Mouse (Mus musculus) adrenal gland, adult 8-10 months (tissue): ENCODE measurements around the gene Ltn1. TPM values are rescaled to one million over a fixed set of nuclear protein-coding genes. Genes with fewer than 3 reads are reported as not detected.

ENCODE experiments used
- DNase-seq: peaks from one replicate; pipeline ENCODE4 v3.0.0; 2022
- total RNA-seq, 4 experiments: library from RNA; stranded (reverse); gene quantifications; 2 replicates each; pipeline ENCODE4 v1.2.4; 2022

The Ltn1 gene
- total RNA-seq, 4 experiments from 2014 or later = 33.7 to 41.1 (median 37.8) TPM

- DNase-seq = peak; percentile 40
Observed at GRCm38 (mm10) chr16:87387444-87387977, 44.9 kb downstream of the Ltn1 start.

DNA sequence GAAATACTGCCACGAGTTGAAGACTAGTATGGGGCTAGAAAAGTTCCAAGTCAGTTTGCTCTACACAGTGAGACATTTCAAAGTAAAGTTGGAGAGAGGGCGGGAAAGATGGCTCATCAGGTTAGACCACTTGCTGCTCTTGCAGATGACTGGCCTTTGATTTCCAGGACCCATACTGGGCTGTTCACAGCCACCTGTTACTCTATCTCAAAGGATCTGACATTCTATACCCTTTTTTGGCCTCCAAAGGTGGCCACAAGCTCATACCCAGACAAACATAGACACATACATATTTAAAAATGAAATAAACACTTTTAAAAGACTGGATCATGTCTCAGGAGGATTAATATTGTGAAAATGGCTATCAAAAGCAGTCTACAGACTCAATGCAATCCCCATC lies 48.0 kb downstream of the Ltn1 start:
- DNase-seq = no peak

- DNase-seq = no peak
Observed at GRCm38 (mm10) chr16:87382996-87383395, 49.4 kb downstream of the Ltn1 start.

DNA sequence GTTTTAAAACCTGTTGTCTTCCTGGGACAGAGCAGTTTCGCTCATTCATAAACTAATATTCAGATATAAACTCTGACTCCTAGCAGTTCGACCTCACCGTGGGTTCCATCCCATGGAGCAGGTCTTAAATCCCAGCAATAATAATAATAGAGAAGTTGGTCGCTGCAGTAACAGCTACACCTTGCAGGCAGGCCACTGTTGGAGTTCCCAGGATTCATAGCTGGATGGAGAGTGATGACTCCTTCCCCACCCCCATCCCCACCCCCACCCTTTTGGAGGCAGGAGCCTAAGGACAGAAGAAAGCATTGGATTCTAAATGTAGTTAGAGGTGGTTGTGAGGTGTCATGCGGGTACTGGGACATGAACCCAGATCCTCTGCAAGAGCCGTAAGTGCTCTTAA lies 66.0 kb downstream of the Ltn1 start:
- no peak for DNase-seq

GRCm38 (mm10) chr16:87366035-87366434 lies 66.4 kb downstream of the Ltn1 start:
- DNase-seq = no peak

- DNase-seq = no peak
Observed at GRCm38 (mm10) chr16:87364231-87364630, 68.2 kb downstream of the Ltn1 start.

- no peak for DNase-seq
Observed at GRCm38 (mm10) chr16:87360096-87360495, 72.3 kb downstream of the Ltn1 start.

DNA sequence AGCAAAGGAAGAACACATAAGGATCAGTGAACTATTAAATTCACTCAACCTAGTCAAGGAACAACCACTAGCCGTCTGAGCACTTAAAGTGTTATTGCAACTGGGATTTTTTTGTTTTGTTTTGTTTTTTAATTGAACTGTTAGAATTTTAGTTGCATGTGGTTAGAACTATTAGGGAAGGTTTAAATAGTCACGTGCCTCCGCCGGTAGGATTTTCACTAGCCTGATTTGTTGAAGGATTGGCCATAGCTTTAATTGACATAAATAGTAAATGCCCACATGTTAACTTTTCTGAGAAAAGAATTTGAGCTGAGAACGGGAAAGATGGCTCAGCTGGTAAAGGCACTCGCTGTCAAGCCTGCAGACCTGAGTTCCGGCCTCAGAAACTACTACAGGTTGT lies 77.7 kb downstream of the Ltn1 start:
- no peak for DNase-seq

GRCm38 (mm10) chr16:87354075-87354583 lies 78.3 kb downstream of the Ltn1 start, which contains the start of gene N6amt1:
Gene N6amt1 (plus strand): TSS chr16:87354185.
- DNase-seq = peak; percentile 90

DNA sequence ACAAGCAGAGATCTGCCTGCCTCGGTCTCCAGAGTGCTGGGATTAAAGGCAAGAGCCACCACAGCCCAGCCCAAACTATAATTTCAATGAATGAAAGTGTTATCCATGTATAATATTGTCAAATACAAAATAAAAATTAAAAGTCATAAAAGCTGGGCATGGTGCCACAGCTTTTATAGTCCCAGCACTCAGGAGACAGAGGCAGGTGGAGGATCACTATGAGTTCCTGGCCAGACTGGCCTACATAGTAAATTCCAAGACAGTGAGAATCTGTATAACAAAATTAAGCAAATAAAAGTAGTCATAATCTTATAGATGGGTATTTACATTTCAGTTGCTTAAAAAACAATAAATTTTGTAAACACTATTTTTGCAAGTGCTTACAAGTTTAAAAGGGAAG lies 78.8 kb downstream of the Ltn1 start:
- DNase-seq = no peak

- no peak for DNase-seq
Observed at GRCm38 (mm10) chr16:87351386-87352105, 80.9 kb downstream of the Ltn1 start.

GRCm38 (mm10) chr16:87348133-87348532 lies 84.3 kb downstream of the Ltn1 start:
- DNase-seq = no peak

DNA sequence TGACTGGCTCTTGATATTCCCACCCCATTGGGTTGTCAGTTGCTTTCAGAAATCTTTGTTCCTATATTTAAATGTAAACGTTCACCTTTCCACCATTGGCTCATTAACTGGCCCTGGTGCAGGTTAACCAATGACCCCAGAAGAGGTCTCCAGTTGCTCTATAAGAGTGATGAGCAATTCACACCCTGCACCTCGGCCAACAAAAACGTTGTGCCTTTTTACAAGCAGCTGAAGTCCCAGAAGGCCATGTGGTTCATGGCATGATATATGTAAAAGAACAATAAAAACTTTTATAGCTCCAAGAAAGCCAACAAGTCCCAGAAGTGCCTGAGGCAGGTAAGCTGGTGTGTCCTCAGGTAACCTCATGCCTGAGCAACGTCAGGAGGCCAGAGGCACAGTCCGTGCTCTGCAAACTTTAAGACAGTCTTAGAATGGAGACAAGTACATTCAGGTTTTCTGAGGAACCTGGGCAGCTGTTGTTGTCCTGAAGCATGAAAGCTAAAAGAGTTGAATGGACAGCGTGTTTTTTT lies 91.3 kb downstream of the Ltn1 start:
- DNase-seq = no peak

- DNase-seq = no peak
Observed at GRCm38 (mm10) chr16:87334756-87335155, 97.7 kb downstream of the Ltn1 start.

DNA sequence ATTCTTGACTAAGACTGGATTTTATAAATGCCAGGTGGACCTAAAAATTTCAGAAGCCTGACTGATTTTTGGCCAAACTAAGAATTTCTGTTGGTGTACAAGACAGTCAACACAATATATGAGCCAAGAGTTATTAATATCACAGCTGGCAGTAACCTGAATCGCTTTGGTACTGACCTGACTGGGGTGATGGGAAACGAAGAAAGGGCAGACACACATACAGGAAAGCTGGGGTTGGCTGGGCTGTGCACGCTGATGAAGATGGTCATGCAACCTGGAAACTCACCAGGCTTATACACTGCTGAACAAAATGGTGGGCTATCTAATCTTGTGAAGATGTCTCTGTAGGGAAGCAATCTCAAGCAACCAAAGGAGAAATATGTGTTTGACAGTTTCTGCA lies 102.4 kb downstream of the Ltn1 start:
- DNase-seq = no peak

Other genes with a start within 250 kb of the Ltn1 start
- gene N6amt1, start 78.4 kb downstream of the Ltn1 start, total RNA-seq = 10 to 100 TPM; 22.8 to 27.8 (median 26.7) TPM
- gene Rwdd2b, start 8.0 kb upstream of the Ltn1 start, total RNA-seq = 1 to 10 TPM; 6.3 to 8.1 (median 6.7) TPM
- gene Usp16, start 22.1 kb upstream of the Ltn1 start, total RNA-seq = 10 to 100 TPM; 64.2 to 72.5 (median 68.0) TPM
- gene Cct8, start 63.3 kb upstream of the Ltn1 start, total RNA-seq = 100 to 1,000 TPM; 174 to 216 (median 181) TPM
- 1 to 10 TPM in 2 of 4 experiments, under 1 TPM in 2; 0.77 to 1.3 (median 1.1) TPM for gene Map3k7cl, start 120.7 kb upstream of the Ltn1 start, total RNA-seq